Comparison of ENCODE assay signal across 8 mouse cellular contexts in the genomic region with DNA sequence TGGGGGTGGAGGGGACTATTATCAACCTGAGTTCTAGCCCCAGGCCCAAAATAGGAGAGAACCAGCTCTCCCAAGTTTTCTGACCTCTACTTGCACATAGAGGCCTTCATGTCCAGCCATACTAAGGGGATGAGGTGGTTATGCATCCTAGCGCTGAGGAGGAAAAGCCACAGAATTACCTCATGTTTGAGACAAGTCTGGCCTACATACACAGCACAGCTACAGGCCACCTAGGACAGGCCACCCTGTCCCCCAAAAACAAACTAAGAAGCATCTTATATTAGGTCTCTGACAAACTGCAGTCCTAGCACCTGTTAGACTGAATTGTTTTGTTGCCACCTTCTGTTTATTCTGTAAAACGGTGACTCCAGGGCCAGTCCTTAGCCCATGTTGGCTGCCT. TPM values are rescaled to one million over a fixed set of nuclear protein-coding genes. Genes with fewer than 3 reads are reported as not detected.
DNase-seq lines count a peak whose midpoint lies in the region; ATAC-seq lines count a peak whose summit lies in the region.

No protein-coding gene starts in this region.

- peak overlapping the region; percentile 87 for H3K4me3 ChIP-seq in forebrain, embryonic 15.5 days
- H3K4me3 ChIP-seq in liver, embryonic 15.5 days (replicated peaks), result peak overlapping the region; percentile 100; the same call in 1 of the 2 replicates

- peaks cover 28% of the 10 kb centered on the region for H3K4me1 ChIP-seq in forebrain, embryonic 15.5 days
- peaks cover 36% of the 10 kb centered on the region for H3K4me1 ChIP-seq in liver, embryonic 15.5 days (replicated peaks)

- peak overlapping the region; percentile 100 for H3K27ac ChIP-seq in forebrain, embryonic 15.5 days (replicated peaks)
- peak overlapping the region; percentile 89 for H3K27ac ChIP-seq in liver, embryonic 15.5 days (replicated peaks)

- peak overlapping the region; percentile 67 for H3K4me2 ChIP-seq in forebrain, embryonic 15.5 days (replicated peaks)
- H3K4me2 ChIP-seq in liver, embryonic 15.5 days, result peak overlapping the region; percentile 90

- 41% methylated on average over 2 of the region's 2 CpGs for WGBS in forebrain, embryonic 15.5 days
- 52% methylated on average over 2 of the region's 2 CpGs for WGBS in liver, embryonic 15.5 days (ENCODE audit: insufficient replicate concordance)

- no peaks in the 10 kb centered on the region for H3K36me3 ChIP-seq in forebrain, embryonic 15.5 days
- H3K36me3 ChIP-seq in liver, embryonic 15.5 days (replicated peaks), result 0 out of 2 replicates have a peak, but pooled peaks cover 4% of the 10 kb centered on the region

- peak overlapping the region; percentile 92 for H3K9ac ChIP-seq in forebrain, embryonic 15.5 days (replicated peaks)
- H3K9ac ChIP-seq in liver, embryonic 15.5 days, result no peak overlapping the region

- no peak for ATAC-seq in forebrain, embryonic 15.5 days (replicated peaks)
- no peak for ATAC-seq in liver, embryonic 15.5 days (ENCODE audit: insufficient read depth)
- ATAC-seq in CD4-positive, CD25-positive, alpha-beta regulatory T cell, adult 4 months, result no peak
- no peak for ATAC-seq in inflammation-experienced regulatory T-cells, adult 6 months

- DNase-seq in cerebellum, adult 8-10 months, result peak; percentile 11
- no peak for DNase-seq in cerebellum, adult 11-12 months
- peak; percentile 66 for DNase-seq in 416B (ENCODE audit: low read depth)
- no peak for DNase-seq in ovary, postnatal 36 days (ENCODE audit: low spot score)

- no peaks in the 10 kb centered on the region for H3K9me3 ChIP-seq in forebrain, embryonic 15.5 days
- H3K9me3 ChIP-seq in liver, embryonic 15.5 days (replicated peaks), result no peaks in the 10 kb centered on the region

- no peaks in the 10 kb centered on the region for H3K27me3 ChIP-seq in forebrain, embryonic 15.5 days
- H3K27me3 ChIP-seq in liver, embryonic 15.5 days, result no peaks in the 10 kb centered on the region

RNA-seq across cellular contexts. Expression of a gene that starts 1.4 kb away (rescaled TPM):
- polyA plus RNA-seq in forebrain, embryonic 15.5 days (2015; fragmentation: Nextera tagmentation; extraction: Ambion mirVana), result 175 and 187 TPM in 2 replicates
- 25.7 and 26.1 TPM in 2 replicates for polyA plus RNA-seq in liver, embryonic 15.5 days (2015; fragmentation: Nextera tagmentation; extraction: Ambion mirVana)
- polyA plus RNA-seq in CD4-positive, CD25-positive, alpha-beta regulatory T cell, adult 4 months (2017; shearing (Covaris generic)), result 10 to 100 TPM; 24.8 to 39.1 TPM
- 10 to 100 TPM; 35.0 to 40.3 (median 39.9) TPM for polyA plus RNA-seq in inflammation-experienced regulatory T-cells, adult 6 months (2017; shearing (Covaris generic))

RNA-seq across cellular contexts. Expression of a gene that starts 46.9 kb away (rescaled TPM):
- 19.4 and 19.6 TPM in 2 replicates for polyA plus RNA-seq in forebrain, embryonic 15.5 days (2015; fragmentation: Nextera tagmentation; extraction: Ambion mirVana)
- 2.5 and 3.5 TPM in 2 replicates for polyA plus RNA-seq in liver, embryonic 15.5 days (2015; fragmentation: Nextera tagmentation; extraction: Ambion mirVana)
- polyA plus RNA-seq in CD4-positive, CD25-positive, alpha-beta regulatory T cell, adult 4 months (2017; shearing (Covaris generic)), result 10 to 100 TPM in 1 of 2 experiments, 1 to 10 TPM in 1; 8.1 to 16.8 TPM
- polyA plus RNA-seq in inflammation-experienced regulatory T-cells, adult 6 months (2017; shearing (Covaris generic)), result 10 to 100 TPM in 2 of 3 experiments, 1 to 10 TPM in 1; 8.3 to 16.1 (median 12.8) TPM

Comparison
In these comparisons a context has a peak if more than half of its experiments do, and no peak if none do; other contexts are left out.
1. DNase-seq: peak in cerebellum, adult 8-10 months (single experiment) and 416B (single experiment); none in cerebellum, adult 11-12 months (single experiment) and ovary, postnatal 36 days (single experiment).